8 mouse cellular contexts compared by ENCODE assay signal in genomic region chr17:29080758-29081617, GRCm38 (mm10). TPM values are rescaled to one million over a fixed set of nuclear protein-coding genes. Genes with fewer than 3 reads are reported as not detected.
A peak's percentile ranks its signal among the peaks of the same experiment; 100 is the strongest.
DNase-seq lines count a peak whose midpoint lies in the region; ATAC-seq lines count a peak whose summit lies in the region.

No protein-coding gene starts in this region.

- H3K27me3 ChIP-seq in forebrain, embryonic 13.5 days = peaks cover 22% of the 10 kb centered on the region

- no peaks in the 10 kb centered on the region for H3K36me3 ChIP-seq in forebrain, embryonic 13.5 days (ENCODE audit: poor library complexity, severe bottlenecking)

- no peak for ATAC-seq in CD4-positive, CD25-positive, alpha-beta regulatory T cell, adult 4 months
- peak; percentile 41; the same call in 1 of the 2 replicates for ATAC-seq in forebrain, embryonic 13.5 days
- 0 out of 2 replicates have a peak, but pooled peaks have one; percentile 18 for ATAC-seq in megakaryocyte-erythroid progenitor cell, adult 5-6 weeks (replicated peaks; ENCODE audit: low FRiP score, low TSS enrichment, poor library complexity, severe bottlenecking)
- no peak for ATAC-seq in monocyte, adult 5-6 weeks (replicated peaks; ENCODE audit: insufficient number of reproducible peaks, low FRiP score, low TSS enrichment, poor library complexity, severe bottlenecking)

- H3K4me2 ChIP-seq in forebrain, embryonic 13.5 days = peak overlapping the region; percentile 33

- H3K27ac ChIP-seq in forebrain, embryonic 13.5 days = no peak overlapping the region

- no peaks in the 10 kb centered on the region for H3K9me3 ChIP-seq in forebrain, embryonic 13.5 days (replicated peaks)

- H3K4me3 ChIP-seq in forebrain, embryonic 13.5 days = no peak overlapping the region

- peak; percentile 52 for DNase-seq in CD4-positive, CD25-positive, alpha-beta regulatory T cell, adult 2 months (ENCODE audit: low read depth, low spot score)
- DNase-seq in CD4-positive helper T cell, adult 2 months (ENCODE audit: low read depth, low spot score) = peak; percentile 50
- no peak for DNase-seq in thymus, postnatal 14 days
- no peak for DNase-seq in adipocyte (ENCODE audit: low spot score)

- H3K4me1 ChIP-seq in forebrain, embryonic 13.5 days = peaks cover 35% of the 10 kb centered on the region

- H3K9ac ChIP-seq in forebrain, embryonic 13.5 days = no peak overlapping the region

- WGBS in forebrain, embryonic 13.5 days = 5% methylated on average over 23 of the region's 23 CpGs

RNA-seq across cellular contexts. Expression of gene Cdkn1a, which starts 9.8 kb away (rescaled TPM):
- 1 to 10 TPM; 2.5 to 4.6 TPM for polyA plus RNA-seq in CD4-positive, CD25-positive, alpha-beta regulatory T cell, adult 4 months (2017; shearing (Covaris generic))
- polyA plus RNA-seq in forebrain, embryonic 13.5 days (2015; fragmentation: Nextera tagmentation; extraction: Ambion mirVana) = 29.3 and 38.6 TPM in 2 replicates
- total RNA-seq in megakaryocyte-erythroid progenitor cell, adult 5-6 weeks (2014; fragmentation: Nextera tagmentation) = 2.1 and 6.5 TPM in 2 replicates
- 0.95 and 3.5 TPM in 2 replicates for total RNA-seq in megakaryocyte-erythroid progenitor cell, adult 5-6 weeks (2017)
- total RNA-seq in monocyte, adult 5-6 weeks (2017) = 10.7 to 29.2 TPM (median 15.7 TPM) in 3 replicates

RNA-seq across cellular contexts. Expression of gene Rab44, which starts 33.0 kb away (rescaled TPM):
- polyA plus RNA-seq in CD4-positive, CD25-positive, alpha-beta regulatory T cell, adult 4 months (2017; shearing (Covaris generic)) = not detected
- 0.18 TPM in 1 of 2 replicates, not detected in the other for polyA plus RNA-seq in forebrain, embryonic 13.5 days (2015; fragmentation: Nextera tagmentation; extraction: Ambion mirVana)
- total RNA-seq in megakaryocyte-erythroid progenitor cell, adult 5-6 weeks (2014; fragmentation: Nextera tagmentation) = 14.9 and 23.3 TPM in 2 replicates
- total RNA-seq in megakaryocyte-erythroid progenitor cell, adult 5-6 weeks (2017) = 4.1 and 23.9 TPM in 2 replicates
- total RNA-seq in monocyte, adult 5-6 weeks (2017) = 19.9 to 98.4 TPM (median 83.3 TPM) in 3 replicates

RNA-seq across cellular contexts. Expression of gene Srsf3, which starts 48.6 kb away (rescaled TPM):
- polyA plus RNA-seq in CD4-positive, CD25-positive, alpha-beta regulatory T cell, adult 4 months (2017; shearing (Covaris generic)) = 100 to 1,000 TPM; 232 to 397 TPM
- polyA plus RNA-seq in forebrain, embryonic 13.5 days (2015; fragmentation: Nextera tagmentation; extraction: Ambion mirVana) = 751 and 753 TPM in 2 replicates
- total RNA-seq in megakaryocyte-erythroid progenitor cell, adult 5-6 weeks (2014; fragmentation: Nextera tagmentation) = 501 and 513 TPM in 2 replicates
- 747 and 1,154 TPM in 2 replicates for total RNA-seq in megakaryocyte-erythroid progenitor cell, adult 5-6 weeks (2017)
- total RNA-seq in monocyte, adult 5-6 weeks (2017) = 679 to 753 TPM (median 702 TPM) in 3 replicates

Comparison
In these comparisons a context has a peak if more than half of its experiments do, and no peak if none do; other contexts are left out.
1. DNase-seq: peak in CD4-positive, CD25-positive, alpha-beta regulatory T cell, adult 2 months (single experiment) and CD4-positive helper T cell, adult 2 months (single experiment); none in thymus, postnatal 14 days (single experiment) and adipocyte (single experiment).
2. ATAC-seq: peak in forebrain, embryonic 13.5 days (single experiment) and megakaryocyte-erythroid progenitor cell, adult 5-6 weeks (single experiment); none in CD4-positive, CD25-positive, alpha-beta regulatory T cell, adult 4 months (single experiment) and monocyte, adult 5-6 weeks (single experiment).